Mouse (Mus musculus) kidney, postnatal 14 days (tissue): ENCODE measurements around the gene Lingo1.

Experiments used
- DNase-seq: peaks from one replicate; pipeline ENCODE4 v3.0.0; 2022; ENCODE audit warnings: mixed read lengths

Lingo1 gene

GRCm38 (mm10) chr9:56775161-56775934 is 20.9 kb downstream of the Lingo1 start:
- peak; percentile 16 for DNase-seq

- DNase-seq: peak; percentile 44
Observed at GRCm38 (mm10) chr9:56774231-56774630, 22.0 kb downstream of the Lingo1 start.

- DNase-seq: no peak
Observed at GRCm38 (mm10) chr9:56773666-56774065, 22.6 kb downstream of the Lingo1 start.

GRCm38 (mm10) chr9:56767653-56768136 is 28.6 kb downstream of the Lingo1 start:
- DNase-seq: peak; percentile 45

GRCm38 (mm10) chr9:56766629-56767357 is 29.5 kb downstream of the Lingo1 start:
- no peak for DNase-seq

- DNase-seq: no peak
Observed at GRCm38 (mm10) chr9:56762106-56762562, 34.1 kb downstream of the Lingo1 start.

GRCm38 (mm10) chr9:56757791-56758190 is 38.5 kb downstream of the Lingo1 start:
- peak; percentile 6 for DNase-seq

GRCm38 (mm10) chr9:56755119-56755518 is 41.1 kb downstream of the Lingo1 start:
- DNase-seq: no peak

GRCm38 (mm10) chr9:56753386-56753785 is 42.9 kb downstream of the Lingo1 start:
- no peak for DNase-seq

- DNase-seq: no peak
Observed at GRCm38 (mm10) chr9:56748056-56748455, 48.2 kb downstream of the Lingo1 start.

GRCm38 (mm10) chr9:56746926-56747294 is 49.4 kb downstream of the Lingo1 start:
- no peak for DNase-seq

GRCm38 (mm10) chr9:56746195-56746925 is 49.9 kb downstream of the Lingo1 start:
- no peak for DNase-seq

- no peak for DNase-seq
Observed at GRCm38 (mm10) chr9:56744369-56744768, 51.9 kb downstream of the Lingo1 start.

GRCm38 (mm10) chr9:56739181-56739737 is 57.0 kb downstream of the Lingo1 start:
- no peak for DNase-seq

GRCm38 (mm10) chr9:56738261-56739171 is 57.8 kb downstream of the Lingo1 start:
- peak; percentile 63 for DNase-seq

GRCm38 (mm10) chr9:56734398-56734797 is 61.9 kb downstream of the Lingo1 start:
- no peak for DNase-seq

GRCm38 (mm10) chr9:56730997-56731396 is 65.3 kb downstream of the Lingo1 start:
- DNase-seq: no peak

- no peak for DNase-seq
Observed at GRCm38 (mm10) chr9:56729145-56729544, 67.1 kb downstream of the Lingo1 start.

GRCm38 (mm10) chr9:56727703-56728684 is 68.3 kb downstream of the Lingo1 start:
- DNase-seq: peak; percentile 20

- peak; percentile 56 for DNase-seq
Observed at GRCm38 (mm10) chr9:56725814-56726213, 70.5 kb downstream of the Lingo1 start.
